Mouse (Mus musculus) c-Kit-positive CD71-positive TER-119-negative erythroid progenitor cells, embryonic 14.5 days (primary cell): ENCODE measurements around the gene Snrnp35.

Experiments
- DNase-seq: peaks from one replicate; pipeline ENCODE4 v3.0.0-alpha.2; 2013; ENCODE audit warnings: low read depth

Snrnp35 gene

DNA sequence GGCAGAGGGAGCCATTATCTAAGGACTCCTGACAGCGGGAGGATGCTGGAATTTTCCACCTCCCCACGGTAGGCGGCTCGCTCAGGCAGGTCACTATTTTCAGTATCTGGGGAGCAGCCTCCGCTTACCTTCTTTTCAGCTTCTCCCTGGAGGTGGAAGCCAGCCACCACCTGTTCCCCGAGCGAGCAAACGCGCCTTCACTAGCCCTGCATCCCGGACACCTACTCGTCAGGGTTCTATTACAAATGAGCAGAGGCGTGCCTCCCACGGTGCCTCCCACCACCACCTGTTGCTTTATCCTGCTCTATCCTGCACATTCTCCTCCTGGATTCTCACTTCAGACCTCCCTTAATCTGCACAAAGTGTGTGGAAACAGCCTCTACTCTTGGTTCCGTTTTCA is 20.8 kb downstream of the Snrnp35 start:
- no peak for DNase-seq

DNA sequence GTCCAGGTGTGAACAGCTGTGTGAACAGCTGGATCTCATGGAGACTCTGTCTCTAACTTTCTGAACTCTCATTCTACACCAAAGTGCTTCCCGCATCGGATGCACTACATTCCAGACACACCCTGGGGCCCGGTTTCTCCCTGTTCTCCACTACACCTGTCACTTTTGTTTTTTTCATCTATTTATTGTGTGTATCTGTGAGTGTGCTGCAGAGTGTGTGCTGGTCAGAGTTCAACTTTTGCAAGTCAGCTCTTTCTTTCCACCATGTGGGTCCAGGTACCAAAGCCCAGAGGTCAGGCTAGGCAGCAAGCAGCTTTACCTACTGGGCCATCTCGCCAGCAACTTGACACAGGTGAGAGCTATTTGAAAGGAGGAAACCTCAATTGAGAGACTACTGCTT is 22.3 kb downstream of the Snrnp35 start:
- DNase-seq: no peak

DNA sequence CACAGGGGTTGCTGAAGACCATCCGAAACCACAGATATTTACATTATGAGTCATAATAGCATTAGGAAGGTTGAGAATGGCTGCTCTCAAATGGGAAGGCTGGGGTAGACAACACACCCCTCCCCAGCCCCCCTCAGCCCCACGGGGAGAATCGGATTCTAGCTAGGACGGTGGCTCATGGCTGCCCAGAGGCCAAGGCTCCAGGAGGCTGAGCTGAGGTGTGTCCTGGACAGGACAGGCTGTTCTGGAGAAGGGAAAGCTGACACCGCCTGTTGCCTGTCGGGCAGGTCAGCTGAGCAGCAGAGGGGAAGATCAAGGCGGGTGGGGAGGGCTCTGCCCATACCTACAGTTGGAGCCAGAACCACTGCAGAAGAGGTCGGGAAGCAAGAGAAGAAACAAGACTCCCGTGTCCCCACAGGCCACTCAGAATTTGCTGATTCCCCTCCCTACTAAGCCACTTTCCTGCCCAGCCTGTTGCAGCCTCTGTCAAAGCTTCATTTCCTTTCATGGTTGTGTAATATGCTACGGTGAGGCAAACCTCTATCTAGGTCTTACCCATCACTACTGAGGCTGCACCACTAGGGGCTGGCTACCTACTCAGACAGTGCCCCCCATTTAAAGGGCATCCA is 23.9 kb downstream of the Snrnp35 start:
- DNase-seq: no peak

DNA sequence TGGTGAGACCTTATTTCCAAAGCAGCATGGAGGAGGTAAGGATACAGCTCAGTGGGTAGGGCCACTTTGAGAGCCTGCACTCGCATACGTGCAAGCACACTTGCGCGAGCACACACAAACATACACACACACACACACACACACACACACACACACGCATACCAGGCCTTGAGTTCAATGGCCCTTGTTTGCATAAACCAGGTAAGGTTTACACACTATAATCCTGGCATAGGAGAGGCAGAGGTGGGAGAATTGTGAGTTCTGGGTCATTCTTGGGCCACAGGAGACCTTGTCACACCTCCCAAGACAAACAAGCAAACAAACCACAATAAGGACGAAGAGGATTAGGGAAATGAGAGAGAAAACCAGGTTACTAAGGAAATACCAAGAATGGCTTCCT is 26.3 kb downstream of the Snrnp35 start:
- DNase-seq: no peak

DNA sequence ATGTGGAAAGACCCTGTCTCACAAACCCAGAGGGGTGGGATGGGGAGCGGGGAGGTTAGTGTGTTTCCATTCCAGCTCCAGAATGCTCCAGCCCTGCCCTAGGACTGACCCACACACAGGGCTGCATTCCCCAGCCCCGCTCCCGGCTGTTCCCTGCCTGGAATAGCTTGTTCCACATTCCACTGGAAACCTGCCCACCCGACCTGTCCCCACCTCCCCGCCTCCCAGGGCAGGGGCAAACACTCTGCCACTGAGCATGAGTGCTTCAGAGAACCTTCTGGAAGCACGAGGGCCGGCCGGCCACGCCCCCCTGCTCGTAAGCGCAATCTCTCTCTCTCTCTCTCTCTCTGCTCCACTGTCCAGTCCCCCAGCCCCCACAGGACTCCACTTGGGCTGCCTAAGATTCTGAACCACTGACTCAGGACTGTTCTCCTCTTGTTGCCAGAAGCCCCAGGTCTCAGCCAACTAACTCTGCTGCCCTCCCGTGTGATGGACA is 26.9 kb downstream of the Snrnp35 start:
- no peak for DNase-seq

DNA sequence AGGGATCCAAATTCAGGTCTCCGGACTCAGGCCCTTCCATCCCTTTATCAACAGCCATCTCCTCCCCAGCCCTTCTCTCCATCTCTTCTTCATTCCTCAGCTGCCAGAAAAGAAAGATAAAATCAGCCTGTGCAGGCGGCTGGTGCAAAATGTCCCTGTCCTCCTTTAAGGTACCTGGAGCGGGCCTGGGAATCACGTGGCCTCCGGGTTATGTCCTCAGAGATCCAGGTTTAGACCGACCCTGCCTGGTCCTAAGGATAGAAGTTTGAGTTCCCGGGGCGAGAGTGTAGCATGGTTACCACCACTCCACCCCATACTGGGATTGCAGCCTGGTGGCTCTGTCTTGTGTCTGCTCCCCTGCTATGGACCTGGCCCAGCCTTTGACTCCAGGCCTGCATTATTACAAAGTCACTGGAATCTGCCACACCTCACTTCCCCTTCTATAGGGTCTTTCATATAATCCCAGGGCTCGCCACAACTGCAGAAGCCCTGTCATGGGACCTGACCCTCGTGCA is 27.7 kb downstream of the Snrnp35 start:
- DNase-seq: no peak

DNA sequence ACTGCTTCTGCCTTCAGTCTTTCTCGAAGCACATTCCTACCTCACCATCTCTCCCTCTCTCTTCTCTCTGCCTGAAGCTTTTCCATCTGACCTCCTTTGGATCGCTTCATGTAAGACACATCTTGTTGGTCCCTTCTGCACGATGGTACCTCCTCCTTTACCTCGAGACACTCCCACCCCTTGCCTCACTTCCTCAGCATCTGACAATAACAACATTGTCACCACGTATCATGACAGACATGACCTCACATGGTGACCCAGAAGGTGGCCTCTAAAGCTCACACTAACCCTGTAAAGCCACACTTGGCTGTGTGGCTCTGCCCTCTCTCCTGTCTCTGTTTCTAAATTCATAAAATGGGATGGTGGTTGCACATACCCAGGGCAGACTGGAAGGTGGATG is 32.9 kb downstream of the Snrnp35 start:
- DNase-seq: no peak

DNA sequence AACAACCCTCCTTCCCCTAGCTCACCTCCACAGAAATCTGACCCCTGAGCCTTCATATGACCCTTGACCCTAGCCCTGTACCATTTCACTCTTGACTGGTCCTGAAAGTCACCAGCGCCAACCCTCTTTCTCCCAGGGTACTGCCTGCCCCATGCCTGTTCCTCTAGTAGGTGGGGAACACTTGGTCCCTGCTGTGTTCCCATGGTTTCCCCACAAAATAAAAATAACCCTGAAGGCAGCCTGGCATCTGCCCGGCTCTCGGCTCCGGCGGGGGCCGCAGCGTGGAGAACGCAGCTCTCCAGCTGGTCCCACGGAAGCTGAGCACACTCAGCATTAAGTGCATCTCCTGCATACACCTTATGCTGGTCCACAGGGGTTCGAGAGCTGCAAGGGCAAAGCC is 35.7 kb downstream of the Snrnp35 start:
- DNase-seq: no peak

DNA sequence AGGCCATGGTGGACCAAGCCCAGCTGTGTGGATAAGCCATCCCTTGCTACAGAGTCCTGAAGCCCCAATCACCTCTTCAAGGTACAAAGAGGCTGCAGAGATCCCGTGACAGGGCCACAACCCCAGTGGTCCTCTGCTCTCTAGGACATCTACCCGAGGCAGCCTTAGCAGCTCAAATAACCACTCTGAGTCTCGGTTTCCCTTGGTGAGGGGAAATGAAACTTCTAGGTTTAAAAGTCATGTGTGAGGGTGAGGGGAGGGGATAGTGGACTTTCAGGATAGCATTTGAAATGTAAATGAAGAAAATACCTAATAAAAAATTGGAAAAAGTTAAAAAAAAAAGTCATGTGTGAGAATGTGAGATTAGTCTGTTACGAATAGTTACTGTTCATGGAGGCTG is 38.7 kb downstream of the Snrnp35 start:
- no peak for DNase-seq

DNA sequence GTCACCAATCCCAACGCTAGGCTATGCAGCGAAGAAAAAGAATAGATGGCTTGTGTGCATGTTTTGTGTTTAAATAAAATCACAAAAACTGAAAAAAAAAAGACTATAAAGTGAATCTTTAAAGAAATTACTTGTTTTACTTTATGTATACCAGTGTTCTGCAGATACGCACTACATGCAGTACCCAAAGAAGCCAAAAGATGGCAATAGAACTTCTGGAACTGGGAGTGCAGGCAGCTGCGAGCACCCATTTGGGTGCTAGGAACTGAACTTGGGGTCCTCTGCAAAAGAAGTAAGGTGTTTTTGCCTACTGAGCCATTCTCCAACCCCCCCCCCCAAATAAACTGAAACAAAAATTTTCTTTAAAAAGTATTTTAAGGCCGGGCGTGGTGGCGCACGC is 40.1 kb downstream of the Snrnp35 start:
- DNase-seq: peak; percentile 28

DNA sequence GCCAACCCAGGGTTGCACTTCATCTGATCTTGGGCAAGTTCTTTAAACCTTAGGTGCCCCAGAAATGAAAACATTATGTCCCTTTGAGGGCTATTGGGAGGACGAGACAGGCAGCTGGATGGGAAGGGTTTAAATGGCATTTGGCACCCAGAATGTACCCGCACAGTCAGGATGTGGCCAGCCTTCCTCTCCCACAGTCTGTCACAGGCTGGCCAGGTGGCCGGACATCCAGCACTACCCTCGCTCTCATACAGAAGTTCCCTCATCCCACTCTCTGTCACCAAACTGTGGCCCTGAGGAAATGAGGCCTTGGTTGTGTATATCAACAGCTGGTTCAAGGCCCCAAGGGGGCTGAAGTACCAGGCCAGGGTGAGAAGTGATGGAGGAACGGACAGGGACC is 42.0 kb downstream of the Snrnp35 start:
- DNase-seq: no peak

DNA sequence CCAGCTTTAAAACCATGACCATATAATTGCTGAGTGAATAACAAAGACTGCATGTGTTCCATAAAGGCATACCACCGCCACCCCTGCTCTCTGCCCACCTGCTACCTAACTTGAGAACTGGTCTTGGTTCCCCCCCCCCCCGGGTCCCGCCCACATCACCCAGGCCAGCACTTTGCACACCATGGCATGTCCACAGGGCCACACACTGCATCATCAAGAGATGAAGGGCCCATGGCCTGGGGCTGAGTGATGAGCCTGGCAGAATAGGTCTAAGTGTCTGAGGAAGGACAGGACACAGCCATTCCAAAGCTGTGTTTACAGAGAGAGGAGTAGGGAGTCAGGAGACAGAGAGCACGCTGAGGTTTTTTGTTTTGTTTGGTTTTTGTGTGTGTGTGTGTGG is 45.4 kb downstream of the Snrnp35 start:
- no peak for DNase-seq

DNA sequence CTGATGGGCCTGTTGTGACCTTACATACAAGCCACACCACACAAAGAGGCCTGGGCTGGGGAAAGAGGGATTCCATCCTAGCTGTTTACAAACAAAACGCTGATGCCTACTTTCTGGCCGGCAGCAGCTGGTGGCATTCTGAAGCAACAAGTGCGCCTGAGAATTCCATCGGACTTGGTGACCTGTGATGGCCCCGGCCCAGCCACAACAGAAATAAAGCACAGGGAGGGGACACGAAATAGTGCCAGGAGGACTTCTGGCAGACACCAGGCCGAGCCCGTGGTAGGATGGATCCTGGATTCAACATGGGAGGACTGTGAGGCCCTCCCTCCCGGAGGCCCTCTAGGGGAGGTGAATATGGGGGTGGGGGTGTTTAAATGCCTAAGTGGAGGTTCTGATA is 45.9 kb downstream of the Snrnp35 start:
- DNase-seq: no peak

DNA sequence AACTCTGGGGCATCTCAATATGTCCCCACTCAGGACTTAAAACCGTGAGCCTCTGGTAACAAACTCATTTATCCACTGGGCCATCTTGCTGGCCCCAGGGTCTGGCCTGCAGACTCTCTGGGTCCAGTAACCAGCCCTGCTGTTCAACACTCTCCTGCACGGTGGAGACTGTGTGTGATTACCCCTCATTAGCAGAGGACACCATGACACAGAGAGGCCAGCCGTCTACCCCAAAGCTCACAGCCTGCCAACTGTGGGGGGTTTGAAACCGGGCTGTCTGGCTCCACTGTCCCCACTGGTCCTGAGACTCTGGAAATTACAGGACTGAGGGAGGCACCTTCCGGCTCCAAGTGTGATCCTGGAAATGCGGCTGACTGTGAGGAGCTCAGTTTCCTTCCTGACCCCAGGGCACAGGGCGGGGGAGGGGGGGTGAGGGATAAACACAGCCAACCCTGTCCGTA is 46.3 kb downstream of the Snrnp35 start:
- no peak for DNase-seq

DNA sequence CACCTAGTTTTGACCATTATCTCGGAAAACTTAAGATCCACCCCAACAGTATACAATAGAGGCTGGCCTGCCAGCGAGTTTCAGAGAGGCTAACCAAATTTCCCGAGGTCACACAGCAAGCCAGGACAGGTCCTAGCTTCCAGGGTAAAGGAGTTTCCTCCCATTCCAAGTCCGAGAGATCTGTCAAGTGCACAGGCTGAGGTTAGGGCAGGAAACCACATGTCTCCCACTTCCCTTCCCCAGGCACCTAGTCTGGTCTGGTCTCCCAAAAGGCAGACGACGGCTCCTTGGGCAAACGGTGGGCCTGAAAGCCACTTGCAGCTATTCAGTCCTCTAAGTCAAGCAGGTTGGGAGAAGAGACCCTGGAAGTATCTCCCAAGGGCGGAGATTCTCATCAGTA is 46.8 kb downstream of the Snrnp35 start:
- DNase-seq: no peak

DNA sequence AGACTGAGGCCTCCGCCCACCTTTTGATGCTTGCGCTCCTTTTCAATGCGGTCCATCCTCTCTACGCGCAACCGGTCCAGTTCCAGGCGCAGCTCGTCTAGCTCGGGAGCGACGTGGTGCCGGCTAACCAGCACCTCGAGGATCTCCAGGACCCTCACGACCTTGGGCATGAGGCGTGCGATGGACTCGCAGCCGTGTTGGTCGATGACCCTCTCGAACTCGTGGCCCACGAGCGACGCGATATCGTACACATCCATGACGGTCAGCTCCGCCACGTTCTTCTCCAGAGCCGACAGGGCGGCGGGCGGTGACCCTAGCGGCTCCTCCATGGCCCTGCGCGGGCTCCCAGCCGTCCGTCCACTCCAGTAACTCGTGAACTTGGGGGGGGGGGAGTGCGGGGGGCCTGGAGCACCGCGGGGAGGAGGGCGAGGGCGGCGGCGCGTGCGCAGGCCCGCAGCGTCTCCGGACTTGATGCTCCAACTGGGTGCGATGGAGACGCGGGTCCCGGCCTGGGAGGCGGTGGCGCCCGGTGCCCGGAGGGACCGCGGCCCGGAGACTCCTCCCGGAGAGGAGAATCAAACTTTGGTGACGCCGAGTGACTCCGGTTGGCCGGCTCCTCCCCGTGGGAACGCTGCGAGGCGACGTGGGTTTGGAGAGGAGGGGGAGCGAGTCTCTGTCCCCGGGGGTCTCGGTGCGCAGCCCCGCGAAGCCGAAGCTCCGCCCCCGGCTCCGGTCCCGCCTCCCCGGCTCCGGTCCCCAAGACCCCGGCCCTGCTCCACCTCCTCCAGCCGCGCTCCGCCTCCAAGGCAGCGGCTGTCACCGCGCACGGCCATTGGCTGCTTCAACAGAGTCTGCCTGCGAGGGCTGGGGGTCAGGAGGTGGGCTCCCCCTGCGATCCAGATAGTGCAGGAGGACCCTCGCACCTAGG is 48.0 kb downstream of the Snrnp35 start, which contains the start of gene Rilpl1:
Gene Rilpl1, minus strand, starts transcription at position 737 of the 928 bp plus-strand sequence.
- DNase-seq: no peak

DNA sequence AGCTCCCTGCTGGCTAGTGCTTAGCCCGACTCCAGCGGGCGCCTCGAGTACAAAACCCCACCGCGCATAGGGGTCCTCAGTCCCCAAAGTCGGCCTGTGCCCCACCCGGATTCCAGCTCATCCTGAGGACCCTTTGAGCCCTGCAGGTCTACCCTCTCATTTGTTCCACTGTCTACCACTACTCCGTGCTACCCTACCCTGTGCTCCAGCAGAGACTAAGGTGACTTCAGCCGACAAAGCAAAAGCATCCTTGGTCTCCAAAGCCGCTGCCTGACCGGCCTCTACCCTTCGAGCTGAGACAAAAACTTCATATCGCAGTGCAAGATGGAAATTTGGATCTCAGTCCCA is 48.6 kb downstream of the Snrnp35 start:
- no peak for DNase-seq

DNA sequence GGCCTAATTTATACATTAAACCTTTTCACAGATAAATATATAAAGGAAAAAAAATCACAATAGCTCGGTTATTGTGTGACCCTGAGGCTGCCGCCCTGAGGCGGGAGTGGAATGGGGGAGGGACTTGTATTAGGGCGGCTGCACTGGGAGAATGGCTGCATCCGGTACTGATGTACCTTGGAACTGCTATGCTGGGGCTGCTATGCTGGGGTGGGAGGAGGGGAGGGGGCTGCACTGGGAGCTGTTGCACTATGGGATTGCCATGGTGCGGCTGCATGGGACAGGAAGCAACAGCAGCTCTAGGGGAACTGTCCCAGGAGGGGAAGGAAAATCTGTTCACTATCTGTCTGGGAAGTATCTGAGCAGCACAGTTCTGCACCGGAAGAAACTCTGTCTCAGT is 49.5 kb downstream of the Snrnp35 start:
- DNase-seq: no peak

DNA sequence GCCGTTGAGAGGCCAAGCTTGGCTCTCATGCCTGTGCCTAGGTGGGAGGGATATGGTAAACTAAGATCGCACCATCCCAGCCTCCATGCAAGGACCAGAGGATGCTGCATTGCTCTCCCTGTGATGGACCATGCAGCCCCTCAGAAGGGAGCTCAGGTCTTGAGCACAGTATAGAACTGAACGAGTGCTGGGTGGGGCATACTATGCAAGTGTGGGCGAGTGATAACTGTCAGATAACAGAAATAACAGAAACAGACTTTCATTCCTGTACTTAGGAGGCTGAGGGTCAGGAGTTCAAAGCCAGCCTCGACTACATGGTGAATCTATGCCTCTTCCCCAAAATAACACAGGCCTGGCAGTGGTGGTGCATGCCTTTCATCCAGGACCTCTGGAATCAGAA is 52.1 kb downstream of the Snrnp35 start:
- DNase-seq: no peak

DNA sequence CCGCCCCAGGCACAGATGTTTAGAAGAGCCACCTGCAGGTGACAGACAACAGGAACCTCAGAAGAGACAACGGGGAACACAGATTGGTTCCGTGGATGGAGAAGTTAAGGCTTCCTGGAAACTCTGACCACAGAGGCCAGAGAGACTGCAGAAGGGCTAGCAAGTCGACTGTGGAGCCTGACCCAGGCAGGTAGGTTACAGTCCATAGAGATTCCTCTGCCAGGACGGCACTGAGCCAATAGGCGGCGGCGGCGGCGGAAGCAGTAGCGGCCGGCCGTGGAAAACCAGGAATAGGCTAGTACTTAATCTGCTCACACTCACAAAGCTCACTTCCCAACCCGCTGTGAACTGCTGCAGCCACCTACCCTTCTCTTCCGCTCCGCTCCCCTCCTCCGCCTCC is 53.8 kb downstream of the Snrnp35 start:
- DNase-seq: no peak

DNA sequence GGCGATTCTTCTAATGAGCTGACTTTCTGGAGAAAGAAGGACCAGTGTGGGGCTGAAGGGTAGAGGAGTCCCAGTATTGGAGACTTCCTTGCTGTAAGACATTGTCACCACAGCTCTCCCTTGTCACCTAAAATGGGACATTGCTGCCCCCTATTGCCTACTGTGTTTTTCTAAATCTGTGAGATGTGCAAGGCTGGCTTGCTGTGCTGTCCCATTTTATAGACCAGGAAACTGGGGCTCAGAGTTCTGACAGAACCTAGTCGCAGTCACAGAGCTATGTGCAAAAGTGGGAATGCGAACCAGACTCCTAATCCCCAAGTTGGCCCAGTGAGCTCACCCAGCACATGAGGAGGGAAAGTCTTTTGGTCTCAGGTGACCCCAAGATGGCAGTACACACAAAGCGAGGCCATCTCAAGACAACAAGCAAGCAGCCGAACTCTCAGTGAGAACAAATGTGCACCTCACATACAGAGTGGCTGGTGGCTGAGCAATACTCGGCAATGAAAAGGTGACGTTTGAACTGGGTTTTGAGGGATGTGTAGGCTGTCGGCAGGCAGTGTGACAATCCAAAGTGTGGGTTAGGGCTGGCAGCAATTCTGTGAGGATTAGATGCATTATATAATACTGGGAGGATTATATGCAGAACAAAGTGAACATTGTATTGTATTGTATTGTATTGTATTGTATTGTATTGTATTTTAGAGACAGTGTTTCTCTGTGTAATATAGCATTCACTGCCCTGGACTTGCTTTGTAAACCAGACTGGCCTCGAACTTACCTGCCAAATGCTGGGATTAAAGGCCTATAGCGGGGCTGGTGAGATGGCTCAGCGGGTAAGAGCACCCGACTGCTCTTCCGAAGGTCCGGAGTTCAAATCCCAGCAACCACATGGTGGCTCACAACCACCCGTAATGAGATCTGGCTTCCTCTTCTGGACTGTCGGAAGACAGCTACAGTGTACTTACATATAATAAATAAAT is 56.2 kb downstream of the Snrnp35 start:
- DNase-seq: peak; percentile 65

DNA sequence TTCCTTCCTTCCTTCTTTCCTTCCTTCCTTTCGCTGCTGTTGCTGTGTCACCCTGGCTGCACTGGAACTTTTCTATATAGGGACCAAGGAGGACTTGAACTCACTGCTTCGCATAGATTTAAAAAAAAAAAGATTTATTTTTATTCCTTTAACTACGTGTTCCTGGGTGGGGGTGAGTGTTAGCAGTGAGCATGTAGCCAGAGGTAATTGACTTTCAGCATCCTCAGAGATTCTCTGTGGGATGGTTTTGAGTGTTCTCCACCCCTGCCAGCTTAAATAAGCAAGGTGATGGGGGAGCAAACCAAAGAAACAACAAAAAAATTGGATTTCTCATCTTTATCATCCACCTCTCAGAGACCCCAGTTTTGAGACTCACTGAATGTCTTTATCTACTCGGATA is 57.0 kb downstream of the Snrnp35 start:
- no peak for DNase-seq
